Mouse (Mus musculus) CH12.LX (cell line): ENCODE data around the gene AC170998.1.

ENCODE experiments used
- BHLHE40 ChIP-seq: IDR thresholded peaks from 2 replicates; pipeline ENCODE4 v1.6.1; 2011; ENCODE audit warnings: mild to moderate bottlenecking, low read depth, low read length, improper control_type of control experiment
- CHD2 ChIP-seq: IDR thresholded peaks from 2 replicates; pipeline ENCODE4 v1.6.1; 2011; ENCODE audit warnings: low read length, improper control_type of control experiment
- E2F4 ChIP-seq: IDR thresholded peaks from 2 replicates; pipeline ENCODE4 v1.6.1; 2011; ENCODE audit warnings: low read depth, low read length, improper control_type of control experiment; ENCODE audit not compliant: insufficient replicate concordance
- ELF1 ChIP-seq: IDR thresholded peaks from 2 replicates; pipeline ENCODE4 v1.6.1; 2014; ENCODE audit warnings: low read depth, mild to moderate bottlenecking, inconsistent platforms, low read length, improper control_type of control experiment
- EP300 ChIP-seq: IDR thresholded peaks from 2 replicates; pipeline ENCODE4 v1.6.1; 2011; ENCODE audit warnings: low read length, improper control_type of control experiment
- MAFK ChIP-seq: IDR thresholded peaks from 2 replicates; pipeline ENCODE4 v1.6.1; 2011; ENCODE audit warnings: low read length, improper control_type of control experiment; ENCODE audit not compliant: insufficient replicate concordance
- POLR2A ChIP-seq: IDR thresholded peaks from 2 replicates; pipeline ENCODE4 v1.6.1; 2011; ENCODE audit warnings: low read depth, mild to moderate bottlenecking, improper control_type of control experiment, low read length
- POLR2AphosphoS2 ChIP-seq: IDR thresholded peaks from 2 replicates; pipeline ENCODE4 v1.6.1; 2011; ENCODE audit warnings: low read depth, low read length, improper control_type of control experiment
- SMC3 ChIP-seq: IDR thresholded peaks from 2 replicates; pipeline ENCODE4 v1.6.1; 2011; ENCODE audit warnings: low read depth, low read length, improper control_type of control experiment

GRCm38 (mm10) chr17:28739244-28739643, 13.4 kb downstream of the AC170998.1 start:
- TF ChIP-seq E2F4 (no peak), CHD2 (no peak), EP300 (no peak), BHLHE40 (no peak), MAFK (no peak), POLR2AphosphoS2 (no peak), SMC3 (no peak), POLR2A (no peak), ELF1 (no peak)
